Mouse (Mus musculus) neural tube, embryonic 14.5 days (tissue): ENCODE results near the gene Nubp2. TPM values are rescaled to one million over a fixed set of nuclear protein-coding genes. Genes with fewer than 3 reads are reported as not detected.

ENCODE experiments used
- ATAC-seq: fragments of 200-750 bp; cut with Nextera tagmentation; 2 replicates; pipeline ENCODE4 v1.8.0; 2017; ENCODE audit warnings: low read depth, mild to moderate bottlenecking, moderate TSS enrichment, moderate library complexity
- H3K27ac ChIP-seq: fragments of 300-500 bp; sonication (generic); 2 replicates; pipeline ENCODE4 v1.5.1; 2014; ENCODE audit warnings: low read depth, mild to moderate bottlenecking, control low read depth, low read length, moderate library complexity, mixed read lengths
- H3K27me3 ChIP-seq: fragments of 300-500 bp; sonication (generic); 2 replicates; pipeline ENCODE4 v1.6.1; 2014; ENCODE audit warnings: low read length; ENCODE audit not compliant: control insufficient read depth, insufficient read depth
- H3K36me3 ChIP-seq: fragments of 300-500 bp; sonication (generic); 2 replicates; pipeline ENCODE4 v1.6.1; 2014; ENCODE audit warnings: low read length, mixed read lengths; ENCODE audit not compliant: control insufficient read depth, insufficient read depth
- H3K4me1 ChIP-seq: fragments of 300-500 bp; sonication (generic); 2 replicates; pipeline ENCODE4 v1.6.1; 2014; ENCODE audit warnings: low read length; ENCODE audit not compliant: control insufficient read depth, insufficient read depth
- H3K4me2 ChIP-seq: fragments of 300-500 bp; sonication (generic); 2 replicates; pipeline ENCODE4 v1.6.1; 2014; ENCODE audit warnings: mild to moderate bottlenecking, low read depth, low read length, control low read depth
- H3K4me3 ChIP-seq: fragments of 300-500 bp; sonication (generic); 2 replicates; pipeline ENCODE4 v1.5.1; 2014; ENCODE audit warnings: low read depth, low read length, control low read depth, mixed read lengths
- H3K9ac ChIP-seq: fragments of 300-500 bp; sonication (generic); replicated peaks from 2 replicates; pipeline ENCODE4 v1.6.1; 2014; ENCODE audit warnings: low read depth, mild to moderate bottlenecking, control low read depth, low read length, mixed read lengths
- H3K9me3 ChIP-seq: fragments of 300-500 bp; sonication (generic); 2 replicates; pipeline ENCODE4 v1.6.1; 2016; ENCODE audit warnings: low read length; ENCODE audit not compliant: control insufficient read depth
- WGBS: fragments of 180-500 bp; shearing (Covaris S2); extraction: QIAGEN DNeasy Blood & Tissue Kit; methylation state at CpG from one replicate; pipeline ENCODE4 v1.1.7; 2014; 5-methylcytosine and 5-hydroxymethylcytosine counted together
- polyA plus RNA-seq: library from polyadenylated mRNA; unstranded; fragments of >200 nt; fragmentation: Nextera tagmentation; extraction: Ambion mirVana; gene quantifications from 2 replicates; pipeline ENCODE4 v1.2.1, GENCODE M21; 2014

The Nubp2 gene
- polyA plus RNA-seq, 1 experiment from 2014 or later: 75.7 TPM

GRCm38 (mm10) chr17:24858967-24859366, 27.2 kb downstream of the Nubp2 start:
- no peak for ATAC-seq
- Histone ChIP-seq H3K4me2 (no peak overlapping the region), H3K27me3 (no peaks in the 10 kb centered on the region), H3K36me3 (peaks cover 9% of the 10 kb centered on the region; the same call in 1 of the 2 replicates), H3K4me1 (no peaks in the 10 kb centered on the region), H3K9me3 (no peaks in the 10 kb centered on the region), H3K27ac (no peak overlapping the region), H3K4me3 (no peak overlapping the region), H3K9ac (no peak overlapping the region)
- WGBS: 84% methylated on average over 6 of the region's 6 CpGs

- no peaks in the 10 kb centered on the region for H3K4me1 ChIP-seq
- WGBS: 87% methylated on average over 8 of the region's 8 CpGs
- H3K4me3 ChIP-seq: no peak overlapping the region
- no peak overlapping the region for H3K4me2 ChIP-seq
- no peaks in the 10 kb centered on the region for H3K9me3 ChIP-seq
- no peak overlapping the region for H3K9ac ChIP-seq
- no peak for ATAC-seq
- peaks cover 9% of the 10 kb centered on the region; the same call in 1 of the 2 replicates for H3K36me3 ChIP-seq
- H3K27me3 ChIP-seq: no peaks in the 10 kb centered on the region
- no peak overlapping the region for H3K27ac ChIP-seq
These were observed 28.2 kb downstream of the Nubp2 start for GRCm38 (mm10) chr17:24857831-24858470.

GRCm38 (mm10) chr17:24856589-24856988, 29.6 kb downstream of the Nubp2 start:
- Histone ChIP-seq H3K27ac (no peak overlapping the region), H3K27me3 (no peaks in the 10 kb centered on the region), H3K36me3 (0 out of 2 replicates have a peak, but pooled peaks cover 5% of the 10 kb centered on the region), H3K9ac (no peak overlapping the region), H3K4me1 (peaks cover 1% of the 10 kb centered on the region), H3K4me2 (no peak overlapping the region), H3K9me3 (no peaks in the 10 kb centered on the region), H3K4me3 (no peak overlapping the region)
- no peak for ATAC-seq
- 94% methylated on average over 13 of the region's 13 CpGs for WGBS

- H3K4me1 ChIP-seq: peaks cover 7% of the 10 kb centered on the region
- 0 out of 2 replicates have a peak, but pooled peaks cover 5% of the 10 kb centered on the region for H3K36me3 ChIP-seq
- H3K27ac ChIP-seq: no peak overlapping the region
- H3K4me2 ChIP-seq: no peak overlapping the region
- H3K27me3 ChIP-seq: no peaks in the 10 kb centered on the region
- H3K4me3 ChIP-seq: no peak overlapping the region
- ATAC-seq: no peak
- 92% methylated on average over 3 of the region's 3 CpGs for WGBS
- no peaks in the 10 kb centered on the region for H3K9me3 ChIP-seq
- H3K9ac ChIP-seq: no peak overlapping the region
These were observed 30.2 kb downstream of the Nubp2 start for GRCm38 (mm10) chr17:24855838-24856464.

- 85% methylated on average over 10 of the region's 10 CpGs for WGBS
- H3K9ac ChIP-seq: peak overlapping the region; percentile 72; the same call in 1 of the 2 replicates
These were observed 34.6 kb downstream of the Nubp2 start for GRCm38 (mm10) chr17:24851381-24852125.

GRCm38 (mm10) chr17:24850773-24851127, 35.4 kb downstream of the Nubp2 start:
- WGBS: 1% methylated on average over 15 of the region's 20 CpGs
- H3K4me2 ChIP-seq: peak overlapping the region; percentile 86
- no peaks in the 10 kb centered on the region for H3K9me3 ChIP-seq
- H3K27ac ChIP-seq: peak overlapping the region; percentile 52; the same call in 1 of the 2 replicates
- H3K4me3 ChIP-seq: peak overlapping the region; percentile 82
- H3K36me3 ChIP-seq: no peaks in the 10 kb centered on the region
- no peaks in the 10 kb centered on the region for H3K27me3 ChIP-seq
- peaks cover 19% of the 10 kb centered on the region for H3K4me1 ChIP-seq
- ATAC-seq: no peak
- peak overlapping the region; percentile 72 for H3K9ac ChIP-seq

More at GRCm38 (mm10) chr17:24851381-24852125, 34.6 kb downstream of the Nubp2 start:
- Histone ChIP-seq H3K4me1 (peaks cover 19% of the 10 kb centered on the region), H3K27ac (no peak overlapping the region), H3K4me3 (peak overlapping the region; percentile 82), H3K27me3 (no peaks in the 10 kb centered on the region), H3K9me3 (no peaks in the 10 kb centered on the region), H3K36me3 (no peaks in the 10 kb centered on the region), H3K4me2 (peak overlapping the region; percentile 86)
- no peak for ATAC-seq

- Histone ChIP-seq H3K4me1 (peaks cover 19% of the 10 kb centered on the region), H3K9me3 (no peaks in the 10 kb centered on the region), H3K4me2 (peak within 1 kb of the TSS; percentile 86), H3K9ac (peak within 1 kb of the TSS; percentile 72), H3K36me3 (no peaks in the 10 kb centered on the region), H3K4me3 (peak within 1 kb of the TSS; percentile 82), H3K27me3 (no peaks in the 10 kb centered on the region; the same call in 1 of the 2 replicates), H3K27ac (peak within 1 kb of the TSS; percentile 91)
- WGBS: under 1% methylated on average over 57 of the region's 58 CpGs
- peak; percentile 99 for ATAC-seq
These were observed 35.9 kb downstream of the Nubp2 start, which contains the start of gene Fahd1 for GRCm38 (mm10) chr17:24850065-24850772. Fahd1 (minus strand) TSS chr17:24850364.

GRCm38 (mm10) chr17:24849733-24850064, 36.5 kb downstream of the Nubp2 start:
- WGBS: under 1% methylated on average over 21 of the region's 21 CpGs
- ATAC-seq: no peak; the same call in 1 of the 2 replicates
- H3K36me3 ChIP-seq: no peaks in the 10 kb centered on the region
- peak overlapping the region; percentile 82 for H3K4me3 ChIP-seq
- H3K9me3 ChIP-seq: no peaks in the 10 kb centered on the region
- peak overlapping the region; percentile 91 for H3K27ac ChIP-seq
- H3K4me1 ChIP-seq: peaks cover 19% of the 10 kb centered on the region
- H3K27me3 ChIP-seq: no peaks in the 10 kb centered on the region; the same call in 1 of the 2 replicates
- peak overlapping the region; percentile 72 for H3K9ac ChIP-seq
- H3K4me2 ChIP-seq: peak overlapping the region; percentile 86
